Mouse (Mus musculus) bone marrow, adult 2 months (tissue): ENCODE measurements at regions not wholly inside any gene's neighbourhood (a gene's known extent, or its start where the extent isn't known, plus 50 kb on each side); places are given as distances from the start of the nearest gene placed in this dataset.

Experiments used
- H3K27ac ChIP-seq: fragments of 200-500 bp; 2 replicates; pipeline ENCODE4 v1.5.1; 2012; ENCODE audit warnings: low read depth, mild to moderate bottlenecking, control low read depth, inconsistent platforms, low read length; ENCODE audit not compliant: control insufficient read depth, poor library complexity, insufficient read depth
- H3K4me1 ChIP-seq: fragments of 200-500 bp; 2 replicates; pipeline ENCODE4 v1.6.1; 2011; ENCODE audit warnings: low read length; ENCODE audit not compliant: control insufficient read depth, insufficient read depth
- H3K4me3 ChIP-seq: fragments of 200-500 bp; replicated peaks from 2 replicates; pipeline ENCODE3; 2011; ENCODE audit warnings: mild to moderate bottlenecking, low read depth, low read length, control low read depth; ENCODE audit not compliant: control insufficient read depth
- CTCF ChIP-seq: fragments of 200-500 bp; IDR thresholded peaks from 2 replicates; pipeline ENCODE4 v1.5.1; 2011; ENCODE audit warnings: low read length, control low read depth; ENCODE audit not compliant: control insufficient read depth, insufficient read depth
- POLR2A ChIP-seq: fragments of 200-500 bp; IDR thresholded peaks from 2 replicates; pipeline ENCODE4 v1.6.1; 2011; ENCODE audit warnings: low read depth, mild to moderate bottlenecking, control low read depth, low read length, borderline replicate concordance; ENCODE audit not compliant: control insufficient read depth
- WGBS: fragments of 180-500 bp; shearing (Covaris S2); methylation state at CpG from one replicate; pipeline ENCODE4 v1.1.7; 2018; 5-methylcytosine and 5-hydroxymethylcytosine counted together

GRCm38 (mm10) chr9:32834751-32835625 is 199.0 kb downstream of the Ets1 start:
- Histone ChIP-seq H3K27ac (no peak overlapping the region), H3K4me1 (no peaks in the 10 kb centered on the region), H3K4me3 (no peak overlapping the region)
- 75% methylated on average over 13 of the region's 13 CpGs for WGBS
- no peak for TF ChIP-seq POLR2A

GRCm38 (mm10) chr9:32835626-32835971 is 199.6 kb downstream of the Ets1 start:
- H3K4me3 ChIP-seq, result no peak overlapping the region
- WGBS, result 70% methylated on average over 4 of the region's 4 CpGs
- no peaks in the 10 kb centered on the region for H3K4me1 ChIP-seq
- no peak for TF ChIP-seq CTCF
- no peak for TF ChIP-seq POLR2A
- H3K27ac ChIP-seq, result no peak overlapping the region

GRCm38 (mm10) chr9:32836371-32836770 is 200.3 kb downstream of the Ets1 start:
- Histone ChIP-seq H3K27ac (no peak overlapping the region), H3K4me3 (no peak overlapping the region), H3K4me1 (no peaks in the 10 kb centered on the region)
- TF ChIP-seq POLR2A (no peak), CTCF (no peak)
- 61% methylated on average over 5 of the region's 5 CpGs for WGBS

- no peak overlapping the region for H3K27ac ChIP-seq
- WGBS, result 82% methylated on average over 2 of the region's 2 CpGs
- no peaks in the 10 kb centered on the region for H3K4me1 ChIP-seq
- no peak overlapping the region for H3K4me3 ChIP-seq
- no peak for TF ChIP-seq POLR2A
- no peak for TF ChIP-seq CTCF
These were observed 211.3 kb downstream of the Ets1 start for GRCm38 (mm10) chr9:32847361-32847760.

- no peak overlapping the region for H3K27ac ChIP-seq
- no peak for TF ChIP-seq CTCF
- no peak for TF ChIP-seq POLR2A
- WGBS, result 79% methylated on average over 3 of the region's 3 CpGs
- no peaks in the 10 kb centered on the region for H3K4me1 ChIP-seq
- no peak overlapping the region for H3K4me3 ChIP-seq
These were observed 216.3 kb downstream of the Ets1 start for GRCm38 (mm10) chr9:32852282-32852681.

GRCm38 (mm10) chr9:32863286-32863685 is 227.3 kb downstream of the Ets1 start:
- H3K27ac ChIP-seq, result no peak overlapping the region
- no peak overlapping the region for H3K4me3 ChIP-seq
- H3K4me1 ChIP-seq, result no peaks in the 10 kb centered on the region
- TF ChIP-seq POLR2A, result no peak
- TF ChIP-seq CTCF, result no peak
- WGBS, result 66% methylated on average over 5 of the region's 5 CpGs

- Histone ChIP-seq H3K4me1 (no peaks in the 10 kb centered on the region), H3K27ac (no peak overlapping the region), H3K4me3 (no peak overlapping the region)
- 86% methylated on average over 8 of the region's 8 CpGs for WGBS
- TF ChIP-seq POLR2A, result no peak
- no peak for TF ChIP-seq CTCF
These were observed 232.9 kb downstream of the Ets1 start for GRCm38 (mm10) chr9:32868936-32869335.

GRCm38 (mm10) chr9:32874306-32874875 is 238.4 kb downstream of the Ets1 start:
- Histone ChIP-seq H3K4me1 (no peaks in the 10 kb centered on the region), H3K4me3 (no peak overlapping the region), H3K27ac (no peak overlapping the region)
- TF ChIP-seq POLR2A, result no peak
- TF ChIP-seq CTCF, result no peak
- WGBS, result 80% methylated on average over 6 of the region's 6 CpGs

GRCm38 (mm10) chr9:32882819-32883587 is 247.0 kb downstream of the Ets1 start:
- no peak overlapping the region for H3K27ac ChIP-seq
- TF ChIP-seq CTCF (no peak), POLR2A (no peak)
- 47% methylated on average over 7 of the region's 7 CpGs for WGBS
- no peaks in the 10 kb centered on the region for H3K4me1 ChIP-seq
- H3K4me3 ChIP-seq, result no peak overlapping the region
